Mouse (Mus musculus): Measurements from ENCODE around the gene As3mt.
"Not testable (repeated sequence)": the region's sequence is repeated elsewhere in the genome, so short reads cannot be mapped to it uniquely, and the experiment has no call there.

As3mt gene

DNA sequence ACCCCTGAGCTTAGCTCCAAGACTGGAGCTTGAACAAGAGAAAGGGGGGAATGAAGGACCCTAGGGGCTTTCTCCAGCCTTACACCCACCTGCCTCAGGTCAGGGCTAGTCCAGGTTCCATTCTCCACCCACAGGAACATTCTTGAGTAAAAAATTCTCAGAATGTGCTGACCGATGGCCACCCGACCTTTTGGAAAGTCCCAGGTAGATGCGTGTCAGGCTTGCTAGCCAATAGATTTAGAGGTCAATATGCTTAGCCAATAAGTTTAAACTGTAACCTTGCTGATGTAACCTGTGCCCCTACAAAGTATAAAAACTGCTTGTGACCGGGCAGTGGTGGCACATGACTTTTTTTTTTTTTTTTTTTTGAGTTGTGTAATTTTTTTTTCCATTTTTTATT lies 49.0 kb downstream of the As3mt start:
- no peak for DNase-seq

DNA sequence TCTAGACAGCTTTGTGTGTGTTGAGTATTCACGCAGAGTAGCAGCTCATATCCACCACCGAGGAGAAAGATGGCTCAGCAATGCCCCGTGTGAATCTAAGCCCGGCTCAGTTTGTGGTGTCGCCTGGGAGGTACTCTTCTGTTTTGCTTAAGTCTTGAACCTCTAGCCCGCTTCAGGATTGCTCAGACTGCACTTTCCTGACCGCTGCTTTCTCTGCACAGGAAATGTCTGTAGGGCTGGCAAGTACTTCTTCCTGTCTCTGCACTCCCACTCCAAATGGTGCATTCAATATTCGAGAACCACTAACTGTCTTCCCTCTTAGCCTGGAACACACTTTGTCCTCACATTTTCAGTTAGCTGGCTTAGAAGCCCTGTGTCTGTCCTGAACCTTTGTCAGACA lies 51.8 kb downstream of the As3mt start:
- DNase-seq = no peak

DNA sequence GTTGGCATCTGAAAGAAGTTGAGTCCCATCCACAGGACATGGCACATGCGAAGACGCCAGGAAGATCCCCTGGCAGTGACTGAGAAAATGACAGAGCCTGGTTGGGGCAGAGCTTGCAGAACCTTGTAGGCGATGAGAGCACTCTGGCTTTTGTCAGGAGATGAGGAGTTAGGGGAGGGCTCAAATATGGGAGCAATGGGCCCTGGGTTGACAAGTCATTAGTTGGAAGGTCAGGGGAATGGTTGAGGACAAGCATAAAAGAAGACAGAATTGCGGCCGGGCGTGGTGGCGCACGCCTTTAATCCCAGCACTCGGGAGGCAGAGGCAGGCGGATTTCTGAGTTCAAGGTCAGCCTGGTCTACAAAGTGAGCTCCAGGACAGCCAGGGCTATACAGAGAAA lies 52.7 kb downstream of the As3mt start:
- DNase-seq = not testable (repeated sequence)

DNA sequence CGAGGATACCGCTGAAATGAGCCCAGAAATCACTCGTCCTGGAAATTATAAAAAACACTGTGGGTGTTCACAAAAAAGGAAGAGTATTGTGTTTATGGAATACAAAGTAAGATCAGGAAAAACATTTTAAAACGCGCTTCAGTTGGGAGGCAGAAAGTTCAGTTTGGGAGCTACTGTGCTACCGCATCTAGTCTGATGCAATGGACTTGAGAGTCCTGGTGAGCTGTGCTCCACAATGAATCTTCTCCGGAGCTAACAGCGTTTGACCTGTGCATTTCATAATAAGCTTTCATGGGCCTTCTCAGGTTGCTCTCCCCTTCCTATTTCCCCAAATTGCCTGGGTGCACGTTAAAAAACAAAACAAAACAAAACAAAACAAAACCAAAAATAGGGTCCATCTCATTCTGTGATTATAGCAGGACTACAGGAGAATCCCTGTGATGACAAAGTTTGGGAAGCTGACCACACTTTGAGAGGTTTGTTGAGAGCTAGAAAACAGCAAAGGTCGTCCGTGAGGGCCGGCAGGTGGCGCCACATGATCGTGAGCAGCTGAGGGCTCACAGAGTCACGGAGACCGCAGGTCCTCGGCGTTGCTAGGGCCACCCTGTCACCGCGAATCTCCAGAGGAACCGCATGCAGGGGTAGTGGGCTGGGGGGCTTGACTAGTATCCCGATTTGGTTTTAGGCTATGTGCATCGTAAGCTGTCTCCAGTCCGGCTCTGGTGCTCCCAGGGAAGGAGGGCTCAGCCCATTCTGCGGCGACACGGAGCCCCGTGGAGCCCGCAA lies 53.3 kb downstream of the As3mt start:
- DNase-seq = peak; percentile 84

DNA sequence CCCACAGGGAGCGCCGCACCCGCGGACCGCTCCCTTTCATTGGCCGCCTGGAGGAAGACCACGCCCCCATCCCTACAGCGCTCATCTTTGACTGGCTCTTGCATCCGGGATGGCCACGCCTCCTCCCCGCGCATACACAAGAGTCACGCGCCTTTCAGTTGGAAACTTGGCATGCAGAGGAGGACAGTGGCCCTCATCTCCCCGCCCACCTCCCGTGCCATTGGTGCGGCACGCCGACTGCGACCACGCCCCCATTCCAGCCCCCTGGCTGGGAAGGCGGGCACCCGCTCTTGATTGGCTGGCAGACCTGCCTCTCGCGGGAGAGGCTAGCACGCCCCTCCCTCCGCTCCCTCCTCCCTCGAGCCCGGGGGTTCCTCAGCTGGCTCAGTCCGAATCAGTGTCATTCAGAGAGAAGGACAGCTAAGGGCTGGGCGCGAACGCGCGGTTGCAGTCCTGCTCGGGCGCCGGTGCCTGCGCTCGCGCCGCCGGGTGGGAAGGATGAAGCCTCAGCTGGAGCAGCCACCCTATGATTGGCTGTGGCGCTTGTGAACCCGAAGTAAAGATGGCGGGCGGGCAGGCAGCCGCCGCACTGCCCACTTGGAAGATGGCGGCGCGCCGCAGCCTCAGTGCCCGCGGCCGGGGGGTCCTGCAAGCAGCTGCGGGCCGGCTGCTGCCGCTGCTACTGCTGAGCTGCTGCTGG lies 54.1 kb downstream of the As3mt start, which contains the start of gene Cnnm2:
Cnnm2 (plus strand) TSS at position 350 of the 700 bp plus-strand sequence.
- DNase-seq = peak; percentile 100

DNA sequence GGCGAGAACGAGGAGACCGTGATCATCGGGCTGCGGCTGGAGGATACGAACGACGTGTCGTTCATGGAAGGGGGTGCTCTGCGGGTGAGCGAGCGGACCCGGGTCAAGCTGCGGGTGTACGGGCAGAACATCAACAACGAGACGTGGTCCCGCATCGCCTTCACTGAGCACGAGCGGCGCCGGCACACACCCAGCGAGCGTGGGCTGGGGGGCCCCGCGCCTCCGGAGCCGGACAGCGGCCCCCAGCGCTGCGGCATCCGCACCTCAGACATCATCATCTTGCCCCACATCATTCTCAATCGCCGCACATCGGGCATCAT lies 54.7 kb downstream of the As3mt start:
- DNase-seq = no peak

DNA sequence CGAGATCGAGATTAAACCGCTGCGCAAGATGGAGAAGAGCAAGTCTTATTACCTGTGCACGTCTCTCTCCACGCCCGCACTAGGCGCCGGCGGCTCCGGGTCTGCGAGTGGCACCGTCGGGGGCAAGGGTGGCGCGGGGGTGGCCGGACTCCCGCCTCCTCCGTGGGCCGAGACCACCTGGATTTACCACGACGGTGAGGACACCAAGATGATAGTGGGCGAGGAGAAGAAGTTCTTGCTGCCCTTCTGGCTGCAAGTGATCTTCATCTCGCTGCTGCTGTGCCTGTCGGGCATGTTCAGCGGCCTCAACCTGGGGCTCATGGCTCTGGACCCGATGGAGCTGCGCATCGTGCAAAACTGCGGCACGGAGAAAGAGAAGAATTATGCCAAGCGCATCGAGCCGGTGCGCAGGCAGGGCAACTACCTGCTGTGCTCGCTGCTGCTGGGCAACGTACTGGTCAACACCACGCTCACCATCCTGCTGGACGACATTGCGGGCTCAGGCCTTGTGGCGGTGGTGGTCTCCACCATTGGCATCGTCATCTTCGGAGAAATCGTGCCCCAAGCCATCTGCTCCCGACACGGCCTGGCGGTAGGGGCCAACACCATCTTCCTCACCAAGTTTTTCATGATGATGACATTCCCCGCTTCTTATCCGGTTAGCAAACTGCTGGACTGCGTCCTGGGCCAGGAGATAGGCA lies 55.2 kb downstream of the As3mt start:
- DNase-seq = peak; percentile 48

DNA sequence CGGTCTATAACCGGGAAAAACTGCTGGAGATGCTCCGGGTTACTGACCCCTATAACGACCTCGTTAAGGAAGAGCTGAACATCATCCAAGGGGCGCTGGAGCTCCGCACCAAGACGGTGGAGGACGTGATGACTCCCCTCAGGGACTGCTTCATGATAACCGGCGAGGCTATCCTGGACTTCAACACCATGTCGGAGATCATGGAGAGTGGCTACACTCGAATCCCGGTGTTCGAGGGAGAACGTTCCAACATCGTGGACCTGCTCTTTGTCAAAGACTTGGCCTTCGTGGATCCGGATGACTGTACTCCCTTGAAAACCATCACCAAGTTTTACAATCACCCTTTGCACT lies 55.7 kb downstream of the As3mt start:
- DNase-seq = no peak

DNA sequence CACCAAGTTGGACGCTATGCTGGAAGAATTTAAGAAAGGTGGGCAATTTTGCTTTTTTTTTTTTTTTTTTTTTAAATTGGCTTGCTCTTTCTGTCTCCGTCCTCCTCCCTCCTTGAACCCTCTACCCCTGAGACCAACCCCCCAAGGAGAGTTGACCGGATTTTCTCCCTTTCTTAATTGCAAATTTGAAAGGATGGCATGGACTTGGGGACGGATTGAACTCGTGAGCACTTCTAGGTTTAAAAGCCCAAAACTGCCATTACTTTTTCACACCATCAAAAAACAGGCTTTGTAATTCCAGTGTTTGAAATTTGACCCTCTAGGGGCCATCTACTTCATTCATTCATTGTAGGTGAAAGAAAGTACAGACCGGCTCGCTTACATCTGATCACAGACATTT lies 56.1 kb downstream of the As3mt start:
- no peak for DNase-seq

DNA sequence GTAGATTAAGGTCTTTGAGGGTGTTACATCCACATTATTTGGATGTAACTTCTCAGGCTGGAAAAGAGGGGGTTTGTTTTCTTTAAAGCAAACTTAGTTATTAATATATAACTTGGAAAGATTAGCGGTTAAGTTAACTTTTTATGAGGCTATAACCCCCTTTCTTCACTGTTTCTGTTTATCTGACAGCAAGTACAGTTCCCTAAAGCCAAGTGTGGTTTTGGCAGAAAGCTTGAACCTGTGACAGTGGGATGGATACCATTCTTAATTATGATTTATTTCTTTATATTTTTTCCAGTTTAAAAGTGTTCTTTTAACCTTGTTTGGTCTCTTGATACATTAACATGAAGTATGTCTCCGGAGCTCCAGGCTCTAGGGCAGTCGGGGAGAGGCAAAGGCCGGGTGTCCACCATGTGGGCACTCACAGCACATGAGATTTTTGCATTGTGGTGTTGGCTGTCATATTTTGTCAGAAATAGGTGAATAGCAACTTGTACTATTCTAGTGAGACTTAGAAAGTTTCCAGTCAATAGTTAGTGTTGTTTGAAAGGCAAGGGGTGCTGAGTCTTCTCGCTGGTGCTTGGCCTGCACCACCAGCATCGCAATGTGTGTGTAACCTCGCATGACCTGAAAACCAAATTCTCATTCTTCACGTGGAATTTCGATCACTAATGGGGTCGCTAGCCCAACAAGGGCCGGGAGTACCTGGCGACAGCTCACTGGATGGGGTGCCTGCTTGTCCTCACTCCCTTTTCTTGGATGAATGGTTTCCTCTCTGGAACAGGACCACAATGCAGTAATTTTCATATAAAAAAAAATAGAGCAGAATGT lies 56.9 kb downstream of the As3mt start:
- no peak for DNase-seq

DNA sequence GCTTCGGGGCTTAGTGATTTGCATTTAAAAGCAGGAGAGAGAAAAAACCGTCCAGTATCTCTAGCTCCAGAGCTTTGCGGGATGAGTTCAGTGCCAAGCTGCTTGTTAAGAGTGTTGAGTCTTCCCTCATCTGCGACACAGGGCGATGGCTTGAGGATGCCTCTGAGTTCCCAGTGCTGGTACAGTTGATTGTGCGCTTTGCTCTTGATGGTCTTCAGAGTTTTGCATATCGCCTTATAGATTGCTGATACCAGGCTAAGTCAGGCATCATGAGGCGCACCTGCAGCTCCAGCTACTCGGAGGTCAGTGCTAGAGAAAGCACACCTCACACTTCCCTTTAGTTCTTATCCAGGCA lies 57.5 kb downstream of the As3mt start:
- no peak for DNase-seq

DNA sequence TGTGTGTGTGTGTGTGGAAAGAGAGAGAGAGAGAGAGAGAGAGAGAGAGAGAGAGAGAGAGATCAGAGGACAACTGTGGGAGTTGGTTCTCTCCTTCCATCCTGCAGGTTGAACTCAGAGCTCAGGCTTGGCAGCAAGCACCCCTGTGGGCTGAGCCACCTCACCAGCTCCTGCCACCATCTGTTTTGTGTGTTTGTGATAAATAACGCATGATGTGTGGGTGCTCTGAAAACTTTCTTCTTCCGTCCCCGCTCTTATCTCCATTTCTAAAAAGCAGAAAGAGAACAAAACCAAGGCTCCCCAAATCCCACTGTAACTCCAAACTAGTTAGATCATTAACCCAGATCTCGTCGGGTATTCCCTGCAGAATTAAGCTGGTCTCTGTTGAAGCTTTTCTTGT lies 58.9 kb downstream of the As3mt start:
- DNase-seq = no peak

DNA sequence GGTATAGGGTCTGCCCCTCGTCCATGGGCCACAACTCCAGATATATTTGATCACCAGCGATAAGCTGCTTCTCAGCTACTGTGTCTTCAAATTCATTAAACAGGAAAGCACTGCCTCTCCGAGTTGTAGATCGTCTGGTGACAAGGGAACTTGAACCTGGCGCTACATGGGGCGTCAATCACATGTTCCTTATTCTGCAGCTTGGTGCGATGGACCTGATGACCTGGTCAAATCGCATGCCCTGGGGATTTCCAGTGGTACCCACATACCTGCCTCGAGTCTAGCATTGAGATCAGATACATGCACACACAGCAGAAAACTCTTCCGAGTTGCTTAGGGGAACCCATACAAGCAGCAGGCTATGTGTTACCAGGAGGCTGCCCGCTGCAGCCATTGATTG lies 62.5 kb downstream of the As3mt start:
- no peak for DNase-seq

DNA sequence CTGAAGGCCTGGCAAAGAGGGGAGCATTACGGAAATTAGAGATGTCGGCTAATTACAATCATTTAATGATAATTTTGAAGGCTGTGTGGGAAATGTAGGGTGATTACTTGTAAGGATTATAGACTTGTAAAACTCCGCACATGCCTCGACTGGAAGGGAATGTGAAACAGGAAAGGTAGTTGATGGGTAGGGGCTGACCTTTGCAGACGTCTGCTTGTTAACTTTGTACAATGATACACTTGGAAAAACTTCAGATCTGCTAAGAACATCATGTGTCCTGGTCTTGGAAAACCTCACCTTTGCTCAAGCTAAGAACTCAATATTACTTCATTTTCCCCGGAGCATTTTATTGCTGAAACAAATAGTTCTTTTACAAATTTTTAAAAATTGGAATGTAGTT lies 64.5 kb downstream of the As3mt start:
- no peak for DNase-seq

DNA sequence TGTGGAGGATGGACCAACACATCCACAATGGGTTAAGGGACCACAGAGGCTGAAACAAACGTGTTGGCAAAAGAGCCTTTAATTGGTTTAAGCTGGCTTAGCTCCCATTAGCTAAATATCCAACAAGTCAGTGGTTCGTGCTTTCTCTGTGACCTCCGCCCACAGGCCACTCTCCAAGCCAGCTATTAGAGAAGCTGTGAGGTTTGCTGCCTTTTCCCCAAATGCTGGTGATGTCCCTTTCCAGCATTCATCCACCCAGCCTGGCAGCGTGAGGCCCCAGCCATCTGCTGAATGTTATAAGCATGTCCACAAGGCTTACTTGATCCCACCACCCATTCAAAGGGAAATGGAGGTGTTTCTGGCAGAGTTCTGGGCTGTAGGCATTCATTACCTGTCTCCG lies 69.1 kb downstream of the As3mt start:
- no peak for DNase-seq

DNA sequence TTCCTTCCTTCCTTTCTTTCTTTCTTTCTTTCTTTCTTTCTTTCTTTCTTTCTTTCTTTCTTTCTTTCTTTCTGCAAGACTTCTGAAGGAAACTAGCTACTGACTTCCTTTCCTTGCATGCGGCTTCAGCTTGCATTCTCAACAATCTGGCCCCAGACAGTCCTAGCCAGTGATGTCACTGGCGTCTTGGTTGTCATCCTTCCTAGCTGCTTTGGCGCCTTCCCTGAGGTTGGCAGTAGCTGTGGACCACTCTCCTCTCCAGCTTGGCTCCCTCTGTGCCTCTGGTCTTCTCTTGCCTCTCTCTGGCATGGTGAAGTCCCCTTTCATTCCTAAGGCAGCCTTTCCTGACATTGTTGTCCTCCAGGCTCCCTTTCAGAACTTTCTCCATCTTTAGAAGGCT lies 69.6 kb downstream of the As3mt start:
- no peak for DNase-seq

DNA sequence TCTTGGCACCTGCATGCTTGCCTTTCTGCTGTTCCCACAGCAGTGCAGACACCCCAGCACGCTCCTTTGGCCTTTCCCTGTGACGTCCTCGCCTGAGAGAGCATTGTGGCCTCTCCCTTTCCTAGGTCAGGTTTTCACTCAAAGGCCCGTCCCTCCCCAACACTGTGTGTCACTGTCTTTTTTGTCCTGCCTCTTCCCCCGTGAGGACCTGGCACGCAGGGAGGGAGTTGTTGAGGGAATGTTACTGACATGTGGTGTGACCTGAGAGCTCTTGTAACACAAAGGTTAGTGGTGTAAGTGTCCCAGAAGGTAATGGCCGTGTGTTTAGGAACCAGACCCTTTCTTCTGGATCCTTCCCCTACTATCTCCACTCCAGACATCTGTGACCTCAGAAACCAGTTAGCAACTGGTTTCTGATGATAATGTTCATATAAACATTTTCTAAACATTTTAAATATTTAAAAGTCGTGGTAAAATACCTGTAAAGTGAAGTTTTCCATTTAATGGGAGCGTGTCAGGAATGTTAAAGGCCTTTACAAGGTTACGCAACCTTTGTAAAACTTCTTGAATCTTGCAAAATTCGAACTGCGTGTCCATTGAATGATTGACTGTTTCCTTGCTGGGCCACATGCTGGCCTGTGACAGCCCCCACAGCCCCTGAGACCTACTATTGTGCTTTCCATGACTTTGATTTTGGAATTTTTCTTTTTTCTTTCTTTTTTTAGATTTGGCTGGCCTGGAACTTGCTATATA lies 70.8 kb downstream of the As3mt start:
- DNase-seq = no peak

DNA sequence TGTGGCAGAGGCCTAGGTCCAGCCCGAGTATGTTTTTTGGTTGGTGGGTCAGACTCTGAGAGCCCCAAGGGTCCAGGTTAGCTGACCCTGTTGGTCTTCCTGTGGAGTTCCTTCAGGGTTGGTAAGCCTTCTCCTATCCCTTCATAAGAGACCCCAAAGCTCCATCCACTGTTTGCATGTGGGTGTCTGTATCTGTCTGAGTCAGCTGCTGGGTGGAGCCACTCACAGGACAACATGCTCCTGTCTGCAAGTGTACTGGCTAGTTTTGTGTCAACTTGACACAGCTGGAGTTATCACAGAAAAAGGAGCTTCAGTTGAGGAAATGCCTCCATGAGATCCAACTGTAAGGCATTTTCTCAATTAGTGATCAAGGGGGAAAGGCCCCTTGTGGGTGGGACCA lies 71.9 kb downstream of the As3mt start:
- DNase-seq = not testable (repeated sequence)

DNA sequence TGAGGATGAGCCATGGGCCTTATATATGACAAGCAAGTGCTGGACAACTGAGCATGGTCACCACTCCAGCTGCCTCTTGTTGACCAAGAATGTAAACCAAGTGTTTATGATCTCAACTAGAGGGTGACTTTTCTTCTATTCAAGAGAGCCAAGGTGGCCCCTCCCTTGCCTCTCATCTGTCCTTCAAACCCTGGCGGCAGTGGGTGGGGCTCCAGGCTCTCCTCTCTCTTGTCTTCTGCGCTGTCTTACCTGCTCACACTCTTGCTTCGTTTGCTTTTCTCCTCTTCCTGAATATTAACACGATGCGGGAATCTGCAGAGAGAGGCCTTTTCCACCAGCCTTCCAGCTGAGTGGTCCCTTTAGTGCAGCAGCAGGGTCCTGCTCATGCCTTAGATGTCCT lies 76.8 kb downstream of the As3mt start:
- no peak for DNase-seq

DNA sequence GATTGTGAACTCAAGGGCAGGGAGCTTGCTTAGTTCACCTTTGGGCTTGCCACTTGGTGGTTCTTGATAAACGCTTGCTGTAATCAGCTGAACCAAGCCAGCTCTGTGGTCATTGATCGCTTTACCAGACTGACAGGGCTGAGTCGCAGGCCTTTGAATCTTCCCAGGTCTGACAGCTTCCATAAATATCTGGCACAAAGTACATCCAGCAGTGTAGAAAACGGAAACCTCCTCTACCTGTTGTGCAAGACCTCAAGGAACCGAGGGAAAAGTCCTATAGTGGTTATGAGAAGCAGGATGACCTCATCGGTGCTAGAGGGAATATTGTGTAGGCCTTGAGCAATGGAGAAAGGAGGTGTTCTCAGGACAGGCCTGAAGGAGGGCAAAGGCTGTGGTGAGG lies 77.2 kb downstream of the As3mt start:
- DNase-seq = no peak

DNA sequence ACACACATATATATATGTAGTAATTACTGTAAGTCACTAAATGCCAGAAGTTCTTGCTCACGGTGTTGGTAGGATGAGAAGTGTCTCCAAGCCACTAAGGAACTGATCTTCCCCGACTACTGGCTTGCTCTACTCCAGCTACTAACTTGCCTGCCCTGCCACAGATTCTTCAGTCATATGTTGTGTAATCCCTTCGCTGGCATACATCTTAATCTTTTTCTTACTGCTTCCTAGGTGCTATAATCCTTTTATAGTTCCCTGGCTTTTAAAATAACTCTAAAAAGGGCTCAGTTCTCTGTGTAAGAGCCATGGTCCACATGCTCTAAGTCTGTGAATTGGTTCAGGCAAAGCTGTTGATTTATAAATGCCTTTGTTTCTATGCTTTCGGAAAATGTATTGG lies 78.4 kb downstream of the As3mt start:
- DNase-seq = no peak

DNA sequence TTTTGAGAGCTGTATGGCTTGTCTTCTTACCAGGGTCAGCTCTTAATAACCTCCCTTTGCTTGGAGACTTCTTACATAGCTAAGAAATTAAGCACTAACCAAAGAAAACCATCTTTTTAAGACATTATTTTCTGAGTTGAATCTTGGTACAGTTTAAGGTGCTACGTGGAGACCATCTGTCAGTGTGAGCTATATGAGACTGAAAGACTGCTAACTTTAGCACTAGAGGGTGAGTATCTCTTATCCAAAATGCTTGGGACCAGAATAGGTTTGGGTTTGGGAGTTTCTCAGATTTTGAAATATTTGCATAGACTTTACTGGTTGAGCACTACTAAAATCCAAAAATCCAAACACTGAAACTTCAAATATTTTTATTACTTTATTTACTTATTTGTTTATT lies 82.5 kb downstream of the As3mt start:
- DNase-seq = no peak

Measured in right cerebral cortex, postnatal 25 days (tissue).